Mouse (Mus musculus) c-Kit-positive CD71-negative TER-119-negative erythroid progenitor cells, embryonic 14.5 days (primary cell): ENCODE measurements around the gene Gm10229.
"Not testable (repeated sequence)": the region's sequence is repeated elsewhere in the genome, so short reads cannot be mapped to it uniquely, and the experiment has no call there.

Experiments
- DNase-seq: peaks from one replicate; pipeline ENCODE4 v3.0.0-alpha.2; 2013; ENCODE audit warnings: low read depth

The Gm10229 gene

DNA sequence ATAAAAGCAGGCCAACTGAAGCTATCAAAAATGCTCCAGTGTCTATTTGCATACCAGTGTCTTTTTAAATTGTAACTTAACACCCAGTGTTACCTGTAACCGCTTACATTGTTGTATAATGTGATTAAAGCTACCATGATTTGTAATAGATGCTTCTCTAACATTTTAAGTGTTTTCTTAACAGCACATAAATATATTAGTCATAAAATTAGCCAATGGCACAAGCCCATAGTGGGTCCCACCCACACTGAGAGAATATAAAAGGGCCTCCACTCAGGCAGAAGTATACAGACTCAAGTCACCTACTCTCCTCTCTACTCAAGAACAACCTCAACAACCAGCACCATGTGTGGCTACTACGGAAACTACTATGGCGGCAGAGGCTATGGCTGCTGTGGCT lies at the start of gene Gm10229:
Gene Gm10229, plus strand, starts transcription at position 301 of the 400 bp plus-strand sequence.
- not testable (repeated sequence) for DNase-seq

DNA sequence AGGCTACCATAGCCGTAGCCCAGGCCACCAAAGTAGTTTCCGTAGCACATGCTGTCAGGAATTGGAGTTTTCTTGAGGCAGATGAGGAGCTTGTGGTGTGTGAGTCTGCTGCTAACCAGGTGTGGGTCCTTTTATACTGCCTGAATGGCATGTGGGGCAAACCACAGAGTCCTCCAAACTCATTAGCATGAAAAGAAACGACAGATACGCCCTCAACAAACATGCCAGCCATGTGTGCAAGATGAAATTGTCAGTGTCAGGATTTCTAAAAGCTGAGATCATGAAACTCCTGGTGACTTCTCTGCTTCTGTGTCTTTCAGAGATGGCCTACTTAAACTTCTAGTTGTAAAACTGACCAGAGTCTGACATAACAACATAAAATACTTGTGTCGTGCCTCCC lies 4.4 kb upstream of the Gm10229 start, which contains the start of gene Krtap22-2:
Gene Krtap22-2, minus strand, starts transcription at position 101 of the 400 bp plus-strand sequence.
- DNase-seq: no peak

DNA sequence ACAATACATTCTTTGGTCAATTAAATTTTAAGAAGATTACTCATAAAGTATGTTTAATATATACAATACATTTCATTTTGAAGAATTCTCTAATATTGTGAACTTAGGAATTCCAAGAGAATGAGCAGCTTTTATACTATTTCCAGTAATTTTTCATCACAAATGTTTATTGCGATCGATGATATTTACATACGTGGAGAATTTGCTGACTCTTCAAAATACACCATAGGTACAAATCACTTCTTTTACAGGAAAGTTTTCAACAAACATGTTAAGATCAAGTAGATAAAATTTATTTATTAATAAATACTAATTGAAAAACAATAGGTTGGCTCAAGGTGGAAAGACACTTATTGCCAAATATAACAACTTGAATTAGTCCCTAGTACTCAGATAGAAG lies 1.1 kb upstream of the Gm10229 start:
- DNase-seq: no peak

DNA sequence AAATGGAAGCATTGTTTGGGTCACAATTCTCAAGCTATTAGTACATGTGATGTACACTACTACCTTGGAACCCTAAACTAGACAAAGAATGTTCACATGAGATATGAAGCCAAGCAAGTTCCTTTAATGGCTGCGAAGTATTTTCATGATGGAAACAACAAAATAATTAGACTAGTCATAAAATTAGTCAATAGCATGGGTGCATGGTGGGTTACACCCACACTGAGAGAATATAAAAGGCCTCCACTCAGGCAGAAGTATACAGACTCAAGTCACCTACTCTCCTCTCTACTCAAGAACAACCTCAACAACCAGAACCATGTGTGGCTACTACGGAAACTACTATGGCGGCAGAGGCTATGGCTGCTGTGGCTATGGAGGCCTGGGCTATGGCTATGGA lies 16.3 kb downstream of the Gm10229 start, which contains the start of gene Krtap6-1:
Gene Krtap6-1, plus strand, starts transcription at position 301 of the 400 bp plus-strand sequence.
- DNase-seq: not testable (repeated sequence)

DNA sequence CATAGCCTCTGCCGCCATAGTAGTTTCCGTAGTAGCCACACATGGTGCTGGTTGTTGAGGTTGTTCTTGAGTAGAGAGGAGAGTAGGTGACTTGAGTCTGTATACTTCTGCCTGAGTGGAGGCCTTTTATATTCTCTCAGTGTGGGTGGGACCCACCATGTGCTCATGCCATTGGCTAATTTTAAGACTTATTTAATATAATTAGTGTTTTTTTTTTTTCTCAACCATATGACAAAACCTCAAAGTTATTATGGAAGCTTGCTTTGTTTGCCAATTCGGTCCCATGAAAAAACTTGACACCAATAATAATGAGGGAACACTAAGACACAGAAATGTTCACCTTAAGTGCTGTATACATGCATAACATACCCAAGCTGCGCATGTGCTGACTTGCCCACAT lies 26.3 kb downstream of the Gm10229 start, which contains the start of gene Gm10228:
Gene Gm10228, minus strand, starts transcription at position 101 of the 400 bp plus-strand sequence.
- DNase-seq: not testable (repeated sequence)

DNA sequence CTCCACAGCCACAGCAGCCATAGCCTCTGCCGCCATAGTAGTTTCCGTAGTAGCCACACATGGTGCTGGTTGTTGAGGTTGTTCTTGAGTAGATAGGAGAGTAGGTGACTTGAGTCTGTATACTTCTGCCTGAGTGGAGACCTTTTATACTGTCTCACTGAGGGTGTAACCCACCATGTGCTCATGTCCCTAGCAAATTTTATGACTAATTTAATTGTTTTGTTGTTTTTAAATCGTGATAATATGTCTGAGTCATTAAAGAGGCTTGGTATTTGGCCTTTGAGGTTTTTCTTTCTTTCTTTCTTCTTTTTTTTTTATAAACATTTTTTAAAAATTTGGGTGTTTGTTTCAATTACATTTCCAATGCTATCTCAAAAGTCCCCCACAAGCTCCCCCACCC lies 32.7 kb downstream of the Gm10229 start, which contains the start of gene Krtap6-5:
Gene Krtap6-5, minus strand, starts transcription at position 101 of the 400 bp plus-strand sequence.
- no peak for DNase-seq

DNA sequence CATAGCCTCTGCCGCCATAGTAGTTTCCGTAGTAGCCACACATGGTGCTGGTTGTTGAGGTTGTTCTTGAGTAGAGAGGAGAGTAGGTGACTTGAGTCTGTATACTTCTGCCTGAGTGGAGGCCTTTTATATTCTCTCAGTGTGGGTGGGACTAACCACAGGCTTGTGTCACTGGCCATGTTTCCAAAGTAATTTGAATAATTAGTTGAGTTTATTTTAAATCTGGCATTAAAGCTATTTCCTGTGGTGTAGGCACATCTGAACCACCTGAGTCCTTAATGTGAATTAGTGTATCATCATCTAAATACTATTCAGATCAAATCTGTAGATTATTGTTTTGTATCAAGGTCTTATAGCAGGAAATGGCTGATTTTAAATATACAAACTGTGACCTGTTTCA lies 48.8 kb downstream of the Gm10229 start, which contains the start of gene 1110025L11Rik:
Gene 1110025L11Rik, minus strand, starts transcription at position 101 of the 400 bp plus-strand sequence.
- not testable (repeated sequence) for DNase-seq
